12 mouse cellular contexts compared by ENCODE assay signal in the genomic region with DNA sequence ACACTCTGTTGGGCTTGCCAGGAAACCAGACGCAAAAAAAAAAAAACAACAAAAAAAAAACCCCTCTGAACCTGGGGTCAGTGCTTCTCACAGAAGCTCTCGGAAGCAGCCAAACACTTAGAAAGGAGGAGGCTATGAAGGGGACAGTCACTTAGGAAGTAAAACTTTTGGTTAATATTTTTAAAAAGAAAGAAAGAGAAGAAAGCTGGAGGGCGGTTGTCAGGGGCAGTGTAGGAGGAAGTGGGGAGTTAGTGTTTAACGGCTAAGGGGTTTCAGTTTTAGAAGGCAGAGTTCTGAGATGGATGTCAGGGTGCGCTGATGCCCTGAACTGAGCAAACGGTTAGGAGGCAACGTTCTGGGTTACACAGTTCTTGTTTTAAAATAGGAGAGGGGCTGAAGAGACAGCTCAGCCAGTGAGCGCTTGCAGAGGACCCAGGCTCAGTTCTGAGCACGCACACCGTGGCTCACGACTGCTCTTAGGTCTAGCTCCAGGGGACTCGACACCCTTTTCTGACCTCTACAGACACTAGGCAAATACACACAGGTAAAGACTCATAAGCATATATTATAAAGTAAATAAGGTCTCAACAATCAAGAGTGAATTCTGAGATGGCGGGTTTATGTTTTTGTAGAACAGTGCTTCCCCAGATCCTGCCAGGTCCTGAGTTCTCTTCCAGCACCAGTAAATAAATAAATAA. TPM values are rescaled to one million over a fixed set of nuclear protein-coding genes. Genes with fewer than 3 reads are reported as not detected.
DNase-seq lines count a peak whose midpoint lies in the region; ATAC-seq and TF ChIP-seq lines count a peak whose summit lies in the region.
"Had no signal": no experiment of that assay in that cellular context is flagged by ENCODE, and none has a peak within 500 bp of the region (broad histone marks: within the 10 kb centered on the region; RNA-seq: fewer than 3 reads in every experiment).

No protein-coding gene starts in this region.

- intact Hi-C loops in left cerebral cortex, adult 2 months (cut with DNase I) = no loop called here

- ATAC-seq in stomach, embryonic 15.5 days (ENCODE audit: insufficient read depth, low FRiP score, low read depth) = no peak
- no peak for ATAC-seq in stomach, postnatal 0 days (ENCODE audit: low FRiP score, low TSS enrichment)
- ATAC-seq in neutrophil, adult 5-6 weeks (ENCODE audit: extremely low read depth, insufficient number of reproducible peaks, low FRiP score, poor library complexity, severe bottlenecking) = peak; percentile 31; the same call in 1 of the 2 replicates
- ATAC-seq in forebrain, postnatal 0 days = no peak

- no peak overlapping the region for H3K9ac ChIP-seq in stomach, embryonic 15.5 days
- H3K9ac ChIP-seq in stomach, postnatal 0 days (ENCODE audit: low read length) = no peak overlapping the region
- H3K9ac ChIP-seq in forebrain, postnatal 0 days = no peak overlapping the region
- H3K9ac ChIP-seq: limb, embryonic 15.5 days; neural tube, embryonic 13.5 days had no signal

- H3K9me3 ChIP-seq in stomach, embryonic 15.5 days = no peaks in the 10 kb centered on the region
- no peaks in the 10 kb centered on the region for H3K9me3 ChIP-seq in stomach, postnatal 0 days (ENCODE audit: control insufficient read depth, low read length)
- no peaks in the 10 kb centered on the region for H3K9me3 ChIP-seq in forebrain, postnatal 0 days (ENCODE audit: low read length)
- H3K9me3 ChIP-seq: G1E; limb, embryonic 15.5 days; neural tube, embryonic 13.5 days had no signal

- 54% methylated on average over 13 of the region's 13 CpGs for WGBS in stomach, embryonic 15.5 days
- WGBS in stomach, postnatal 0 days = 58% methylated on average over 13 of the region's 13 CpGs
- WGBS in forebrain, postnatal 0 days = 85% methylated on average over 13 of the region's 13 CpGs

- no peaks in the 10 kb centered on the region for H3K36me3 ChIP-seq in stomach, embryonic 15.5 days
- H3K36me3 ChIP-seq in stomach, postnatal 0 days (ENCODE audit: control insufficient read depth, insufficient read depth, low read length) = no peaks in the 10 kb centered on the region
- no peaks in the 10 kb centered on the region for H3K36me3 ChIP-seq in forebrain, postnatal 0 days (ENCODE audit: insufficient read depth)
- H3K36me3 ChIP-seq: limb, embryonic 15.5 days; neural tube, embryonic 13.5 days had no signal

- DNase-seq in stomach, postnatal 0 days (ENCODE audit: low spot score) = no peak
- DNase-seq in induced T-regulatory cell, adult 2 months (ENCODE audit: low read depth) = peak; percentile 80
- DNase-seq in forebrain, postnatal 0 days = no peak
- no peak for DNase-seq in frontal cortex, adult 2 months (ENCODE audit: extremely low spot score in 1 of 2, low spot score in 1 of 2)
- DNase-seq in left cerebral cortex, adult 2 months (ENCODE audit: extremely low spot score in 1 of 2, low spot score in 2 of 2) = no peak
- DNase-seq: right cerebral cortex, postnatal 25 days had no signal

- no peak overlapping the region for H3K27ac ChIP-seq in stomach, embryonic 15.5 days
- H3K27ac ChIP-seq in stomach, postnatal 0 days (replicated peaks) = no peak overlapping the region
- H3K27ac ChIP-seq in forebrain, postnatal 0 days (ENCODE audit: low read depth, low read length) = no peak overlapping the region
- no peak overlapping the region for H3K27ac ChIP-seq in left cerebral cortex, adult 2 months
- H3K27ac ChIP-seq: limb, embryonic 15.5 days; neural tube, embryonic 13.5 days had no signal

- H3K4me3 ChIP-seq in stomach, embryonic 15.5 days (replicated peaks) = no peak overlapping the region
- no peak overlapping the region for H3K4me3 ChIP-seq in stomach, postnatal 0 days (ENCODE audit: low read depth, low read length)
- no peak overlapping the region for H3K4me3 ChIP-seq in forebrain, postnatal 0 days (ENCODE audit: low read depth, low read length)
- no peak overlapping the region for H3K4me3 ChIP-seq in left cerebral cortex, adult 2 months
- H3K4me3 ChIP-seq: limb, embryonic 15.5 days; neural tube, embryonic 13.5 days had no signal

- TF ChIP-seq CTCF in stomach, postnatal 0 days (IDR thresholded peaks at IDR 0.05; ENCODE audit: low read depth) = no peak
- TF ChIP-seq CTCF in forebrain, postnatal 0 days (IDR thresholded peaks at IDR 0.05; ENCODE audit: low read depth) = no peak
- TF ChIP-seq CTCF in left cerebral cortex, adult 2 months (IDR thresholded peaks at IDR 0.05) = no peak

- H3K4me2 ChIP-seq in stomach, embryonic 15.5 days = 0 out of 2 replicates have a peak overlapping the region, but pooled peaks have one; percentile 9
- H3K4me2 ChIP-seq in stomach, postnatal 0 days (replicated peaks; ENCODE audit: low read depth) = no peak overlapping the region
- no peak overlapping the region for H3K4me2 ChIP-seq in forebrain, postnatal 0 days (ENCODE audit: low read depth)
- H3K4me2 ChIP-seq: limb, embryonic 15.5 days; midbrain, embryonic 11.5 days; neural tube, embryonic 13.5 days had no signal

- TF ChIP-seq EP300 in stomach, postnatal 0 days (optimal IDR thresholded peaks at IDR 0.05) = no peak

- no peaks in the 10 kb centered on the region for H3K27me3 ChIP-seq in stomach, embryonic 15.5 days (replicated peaks)
- H3K27me3 ChIP-seq in stomach, postnatal 0 days (ENCODE audit: control insufficient read depth, insufficient read depth, low read length) = no peaks in the 10 kb centered on the region
- H3K27me3 ChIP-seq in forebrain, postnatal 0 days (ENCODE audit: insufficient read depth, low read length) = no peaks in the 10 kb centered on the region
- H3K27me3 ChIP-seq: limb, embryonic 15.5 days; neural tube, embryonic 13.5 days had no signal

- H3K4me1 ChIP-seq in stomach, embryonic 15.5 days = no peaks in the 10 kb centered on the region
- H3K4me1 ChIP-seq in stomach, postnatal 0 days (replicated peaks; ENCODE audit: control insufficient read depth, insufficient read depth) = no peaks in the 10 kb centered on the region
- H3K4me1 ChIP-seq in forebrain, postnatal 0 days (ENCODE audit: insufficient read depth) = peaks cover 10% of the 10 kb centered on the region
- H3K4me1 ChIP-seq: limb, embryonic 15.5 days had no signal

RNA-seq across cellular contexts. Expression of a gene that starts 6.2 kb away (rescaled TPM):
- polyA plus RNA-seq in stomach, embryonic 15.5 days (2015; fragmentation: Nextera tagmentation; extraction: Ambion mirVana) = 14.3 and 16.2 TPM in 2 replicates
- polyA plus RNA-seq in stomach, postnatal 0 days (2015; fragmentation: Nextera tagmentation; extraction: Ambion mirVana) = 2.2 and 2.4 TPM in 2 replicates
- total RNA-seq in neutrophil, adult 5-6 weeks (2017) = 102 and 107 TPM in 2 replicates
- 36.6 and 52.6 TPM in 2 replicates for total RNA-seq in forebrain, postnatal 0 days (2014; rRNA removed)
- 9.1 and 12.5 TPM in 2 replicates for polyA plus RNA-seq in forebrain, postnatal 0 days (2015; fragmentation: Nextera tagmentation; extraction: Ambion mirVana)
- polyA plus RNA-seq in frontal cortex, adult 2 months (2012; rRNA removed) = 26.4 and 26.7 TPM in 2 replicates
- total RNA-seq in left cerebral cortex, adult 2 months (2021) = 10 to 100 TPM; 23.5 to 24.5 TPM

RNA-seq across cellular contexts. Expression of a gene that starts 46.0 kb away (rescaled TPM):
- 9.9 and 12.0 TPM in 2 replicates for polyA plus RNA-seq in stomach, embryonic 15.5 days (2015; fragmentation: Nextera tagmentation; extraction: Ambion mirVana)
- polyA plus RNA-seq in stomach, postnatal 0 days (2015; fragmentation: Nextera tagmentation; extraction: Ambion mirVana) = 6.5 and 7.1 TPM in 2 replicates
- total RNA-seq in neutrophil, adult 5-6 weeks (2017) = 1.7 and 3.3 TPM in 2 replicates
- 70.3 and 81.0 TPM in 2 replicates for total RNA-seq in forebrain, postnatal 0 days (2014; rRNA removed)
- 27.4 and 34.5 TPM in 2 replicates for polyA plus RNA-seq in forebrain, postnatal 0 days (2015; fragmentation: Nextera tagmentation; extraction: Ambion mirVana)
- polyA plus RNA-seq in frontal cortex, adult 2 months (2012; rRNA removed) = 167 and 189 TPM in 2 replicates
- total RNA-seq in left cerebral cortex, adult 2 months (2021) = 100 to 1,000 TPM; 174 to 176 TPM
